ENCODE assay signal across 18 mouse cellular contexts in the genomic region with DNA sequence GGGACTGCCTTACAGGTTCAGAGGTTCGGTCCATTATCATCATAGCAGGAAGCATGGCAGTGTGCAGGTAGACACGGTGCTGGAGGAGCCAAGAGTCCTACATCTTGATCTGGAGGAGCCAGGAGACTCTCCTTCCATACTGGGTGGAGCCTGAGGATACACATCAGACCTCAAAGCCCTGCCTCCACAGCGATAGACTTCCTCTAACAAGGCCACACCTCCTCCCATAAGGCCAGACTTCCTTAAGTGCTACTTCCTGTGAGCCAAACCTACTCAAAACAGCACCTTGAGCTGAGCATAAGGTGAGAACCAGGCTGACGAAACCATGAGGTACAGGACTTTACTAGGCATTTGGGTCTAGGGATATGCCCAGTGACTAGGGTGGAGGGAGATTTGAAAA. TPM values are rescaled to one million over a fixed set of nuclear protein-coding genes. Genes with fewer than 3 reads are reported as not detected.
DNase-seq lines count a peak whose midpoint lies in the region.
"Had no signal": no experiment of that assay in that cellular context is flagged by ENCODE, and none has a peak within 500 bp of the region (broad histone marks: within the 10 kb centered on the region; RNA-seq: fewer than 3 reads in every experiment).

No protein-coding gene starts in this region.

- DNase-seq in 3134 (ENCODE audit: extremely low read depth, insufficient read length, low spot score) (peak; percentile 41), ES-CJ7 (ENCODE audit: low read depth, low spot score) (peak; percentile 29), R1 (ENCODE audit: low read depth, low spot score) (peak; percentile 50)
- DNase-seq in induced T-regulatory cell, adult 2 months (ENCODE audit: low read depth) = peak; percentile 21
- no peak for DNase-seq in spleen, adult 12 weeks (ENCODE audit: low spot score)
- no peak for DNase-seq in adrenal gland, postnatal 4 days (ENCODE audit: low spot score in 2 of 2)
- DNase-seq in lung, postnatal 4 days = no peak
- DNase-seq in layer of hippocampus, adult 11-12 months (ENCODE audit: low spot score) = no peak
- DNase-seq: adrenal gland, adult 2 months; adrenal gland, postnatal 36 days; cerebellum, adult 11-12 months; cerebellum, adult 9-11 months; cerebellum, postnatal 36 days; gastrocnemius, postnatal 25 days; heart, adult 11 months; heart, postnatal 4 days; kidney, adult 18-20 months had no signal

RNA-seq across cellular contexts. Expression of gene 5730409E04Rik, which starts 6.7 kb away (rescaled TPM):
- total RNA-seq in adrenal gland, postnatal 4 days (2021) = 10 to 100 TPM; 17.5 to 19.3 TPM

RNA-seq across cellular contexts. Expression of gene Clspn, which starts 59.6 kb away (rescaled TPM):
- 10 to 100 TPM; 14.9 to 19.7 TPM for total RNA-seq in adrenal gland, postnatal 4 days (2021)
- total RNA-seq: gastrocnemius, adult 18-20 months had no signal

Comparison
In these comparisons a context has a peak if more than half of its experiments do, and no peak if none do; other contexts are left out.
1. DNase-seq: peak in 3134 (single experiment), ES-CJ7 (single experiment), R1 (single experiment) and induced T-regulatory cell, adult 2 months (single experiment); none in spleen, adult 12 weeks (single experiment), adrenal gland, postnatal 4 days (0 of 2), lung, postnatal 4 days (0 of 2) and layer of hippocampus, adult 11-12 months (single experiment).